ENCODE assay signal across 8 mouse cellular contexts in the genomic region with DNA sequence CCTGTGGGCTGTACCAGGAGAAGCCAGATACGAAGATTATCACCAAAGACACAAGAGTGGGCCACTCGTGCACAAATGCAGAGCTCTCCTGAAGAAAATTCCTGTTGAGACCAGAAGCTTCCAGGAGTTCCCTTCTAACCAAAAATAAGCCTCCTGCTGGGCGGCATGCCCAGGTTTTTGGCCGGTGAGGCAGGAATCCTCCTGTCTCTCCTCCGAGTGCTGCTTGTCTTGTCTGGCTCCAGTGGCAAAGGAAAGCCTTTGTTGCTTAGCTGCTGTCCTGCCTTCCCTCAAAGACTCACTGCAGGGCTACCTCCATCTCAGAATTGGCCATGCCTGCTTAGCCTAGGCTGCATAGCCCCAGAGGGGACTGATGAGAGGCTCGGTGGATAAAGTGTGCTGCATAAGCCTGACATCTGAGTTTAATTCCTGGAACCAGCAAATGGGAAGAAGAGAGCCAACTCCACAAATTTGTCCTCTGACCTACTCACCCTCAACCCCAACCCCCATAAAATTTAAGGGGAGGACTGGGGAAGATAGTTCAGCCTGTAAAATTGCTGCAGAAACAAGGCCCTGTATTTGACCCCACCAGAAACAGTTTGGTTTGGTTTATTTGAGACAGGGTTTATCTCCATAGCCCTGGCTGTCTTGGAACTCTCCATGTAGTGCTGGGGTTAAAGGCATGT. TPM values are rescaled to one million over a fixed set of nuclear protein-coding genes. Genes with fewer than 3 reads are reported as not detected.
DNase-seq lines count a peak whose midpoint lies in the region; ATAC-seq and TF ChIP-seq lines count a peak whose summit lies in the region.
"Had no signal": no experiment of that assay in that cellular context is flagged by ENCODE, and none has a peak within 500 bp of the region (broad histone marks: within the 10 kb centered on the region; RNA-seq: fewer than 3 reads in every experiment).

No protein-coding gene starts in this region.

- peaks cover 13% of the 10 kb centered on the region; the same call in 1 of the 2 replicates for H3K4me1 ChIP-seq in lung, postnatal 0 days (ENCODE audit: insufficient read depth, low read depth, low read length)
- H3K4me1 ChIP-seq in embryonic facial prominence, embryonic 10.5 days: peaks cover 64% of the 10 kb centered on the region
- H3K4me1 ChIP-seq in hindbrain, embryonic 14.5 days (replicated peaks; ENCODE audit: control insufficient read depth, insufficient read depth, low read length): peaks cover 72% of the 10 kb centered on the region

- no peak for DNase-seq in lung, postnatal 0 days (ENCODE audit: low spot score)
- DNase-seq in lung, postnatal 10 days: no peak
- DNase-seq in embryonic facial prominence, embryonic 10.5 days (ENCODE audit: low spot score): no peak
- DNase-seq in hindbrain, embryonic 14.5 days (ENCODE audit: low spot score): no peak
- peak; percentile 36 for DNase-seq in ovary, postnatal 36 days (ENCODE audit: low spot score)
- no peak for DNase-seq in lung, postnatal 25 days (ENCODE audit: low spot score)
- DNase-seq in layer of hippocampus, adult 9-10 months (ENCODE audit: low spot score): no peak

- H3K9ac ChIP-seq in lung, postnatal 0 days (replicated peaks; ENCODE audit: low read depth): no peak overlapping the region
- 0 out of 2 replicates have a peak overlapping the region, but pooled peaks have one; percentile 13 for H3K9ac ChIP-seq in hindbrain, embryonic 14.5 days

- H3K4me3 ChIP-seq in lung, postnatal 0 days (ENCODE audit: low read depth, low read length): no peak overlapping the region
- H3K4me3 ChIP-seq in embryonic facial prominence, embryonic 10.5 days: peak overlapping the region; percentile 17; the same call in 1 of the 2 replicates
- no peak overlapping the region for H3K4me3 ChIP-seq in hindbrain, embryonic 14.5 days (replicated peaks; ENCODE audit: low read length)

- H3K4me2 ChIP-seq in lung, postnatal 0 days (replicated peaks; ENCODE audit: low read depth, low read length): no peak overlapping the region
- H3K4me2 ChIP-seq in hindbrain, embryonic 14.5 days (replicated peaks): no peak overlapping the region

- TF ChIP-seq CTCF in lung, postnatal 0 days (IDR thresholded peaks at IDR 0.05): no peak

- no peak for TF ChIP-seq EP300 in lung, postnatal 0 days (IDR thresholded peaks at IDR 0.05)

- 0 out of 2 replicates have a peak overlapping the region, but pooled peaks have one; percentile 5 for H3K27ac ChIP-seq in lung, postnatal 0 days (ENCODE audit: low read length)
- H3K27ac ChIP-seq in embryonic facial prominence, embryonic 10.5 days (replicated peaks): no peak overlapping the region
- H3K27ac ChIP-seq in hindbrain, embryonic 14.5 days: no peak overlapping the region

- ATAC-seq in lung, postnatal 0 days: no peak
- ATAC-seq in hindbrain, embryonic 14.5 days (ENCODE audit: low FRiP score): no peak

- H3K9me3 ChIP-seq in lung, postnatal 0 days (ENCODE audit: low read length): no peaks in the 10 kb centered on the region
- H3K9me3 ChIP-seq in embryonic facial prominence, embryonic 10.5 days: no peaks in the 10 kb centered on the region
- no peaks in the 10 kb centered on the region for H3K9me3 ChIP-seq in hindbrain, embryonic 14.5 days (ENCODE audit: control insufficient read depth, low read length)

- 55% methylated on average over 6 of the region's 6 CpGs for WGBS in lung, postnatal 0 days
- WGBS in embryonic facial prominence, embryonic 10.5 days: 75% methylated on average over 6 of the region's 6 CpGs
- 52% methylated on average over 6 of the region's 6 CpGs for WGBS in hindbrain, embryonic 14.5 days

- H3K27me3 ChIP-seq in lung, postnatal 0 days (replicated peaks; ENCODE audit: insufficient read depth, low read length): no peaks in the 10 kb centered on the region
- no peaks in the 10 kb centered on the region for H3K27me3 ChIP-seq in embryonic facial prominence, embryonic 10.5 days (replicated peaks; ENCODE audit: low read depth, poor library complexity, severe bottlenecking)
- H3K27me3 ChIP-seq in hindbrain, embryonic 14.5 days (ENCODE audit: control insufficient read depth, insufficient read depth, low read length): no peaks in the 10 kb centered on the region

- H3K36me3 ChIP-seq in lung, postnatal 0 days (ENCODE audit: insufficient read depth, low read length): 0 out of 2 replicates have a peak, but pooled peaks cover 13% of the 10 kb centered on the region
- peaks cover 100% of the 10 kb centered on the region for H3K36me3 ChIP-seq in embryonic facial prominence, embryonic 10.5 days (replicated peaks)
- peaks cover 61% of the 10 kb centered on the region for H3K36me3 ChIP-seq in hindbrain, embryonic 14.5 days (replicated peaks; ENCODE audit: control insufficient read depth, insufficient read depth)

RNA-seq across cellular contexts. Expression of a gene that starts 7.3 kb away (rescaled TPM):
- polyA plus RNA-seq in lung, postnatal 0 days (2015; fragmentation: Nextera tagmentation; extraction: Ambion mirVana): 137 and 150 TPM in 2 replicates
- polyA plus RNA-seq in embryonic facial prominence, embryonic 10.5 days (2016; fragmentation: Nextera tagmentation; extraction: Ambion mirVana): 296 and 318 TPM in 2 replicates
- polyA plus RNA-seq in hindbrain, embryonic 14.5 days (2014; fragmentation: Nextera tagmentation; extraction: Ambion mirVana): 200 and 229 TPM in 2 replicates

RNA-seq across cellular contexts. Expression of a gene that starts 24.8 kb away (rescaled TPM):
- 0.18 TPM in 1 of 2 replicates, not detected in the other for polyA plus RNA-seq in lung, postnatal 0 days (2015; fragmentation: Nextera tagmentation; extraction: Ambion mirVana)
- polyA plus RNA-seq in embryonic facial prominence, embryonic 10.5 days (2016; fragmentation: Nextera tagmentation; extraction: Ambion mirVana): not detected in 2 replicates
- 0.23 TPM in 1 of 2 replicates, not detected in the other for polyA plus RNA-seq in hindbrain, embryonic 14.5 days (2014; fragmentation: Nextera tagmentation; extraction: Ambion mirVana)
- polyA plus RNA-seq: neural tube, embryonic 11.5 days had no signal

RNA-seq across cellular contexts. Expression of a gene that starts 41.2 kb away (rescaled TPM):
- polyA plus RNA-seq in lung, postnatal 0 days (2015; fragmentation: Nextera tagmentation; extraction: Ambion mirVana): 3.7 and 3.9 TPM in 2 replicates
- 14.6 and 15.8 TPM in 2 replicates for polyA plus RNA-seq in embryonic facial prominence, embryonic 10.5 days (2016; fragmentation: Nextera tagmentation; extraction: Ambion mirVana)
- polyA plus RNA-seq in hindbrain, embryonic 14.5 days (2014; fragmentation: Nextera tagmentation; extraction: Ambion mirVana): 1.2 and 1.5 TPM in 2 replicates
